Mouse (Mus musculus): ENCODE measurements at regions not wholly inside any gene's neighbourhood (a gene's known extent, or its start where the extent isn't known, plus 50 kb on each side); places are given as distances from the start of the nearest gene placed in this dataset.

DNA sequence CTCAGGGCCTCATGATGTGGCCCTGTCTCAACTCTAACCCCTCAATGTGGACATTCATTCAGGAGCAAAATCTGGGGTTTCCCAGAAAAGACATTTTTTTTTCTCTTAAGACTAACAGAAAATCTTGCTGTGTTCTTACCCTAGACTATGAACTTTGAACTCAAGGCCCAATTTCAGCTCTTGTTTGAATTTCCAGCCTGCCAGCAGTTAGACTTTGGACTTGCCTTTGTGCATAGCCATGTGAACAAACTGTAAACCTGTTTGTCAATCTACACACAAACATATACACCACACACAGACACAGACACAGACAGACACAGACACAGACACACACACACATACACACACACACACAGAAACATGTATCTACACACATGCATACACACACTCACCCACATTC is 227.3 kb downstream of the Foxo1 start:
- Histone ChIP-seq H3K4me1 (ENCODE audit: control insufficient read depth, insufficient read depth, low read length) (no peaks in the 10 kb centered on the region), H3K27me3 (replicated peaks; ENCODE audit: control insufficient read depth, insufficient read depth, low read length) (no peaks in the 10 kb centered on the region), H3K4me2 (ENCODE audit: low read length) (no peak overlapping the region), H3K36me3 (ENCODE audit: control insufficient read depth, insufficient read depth, low read length) (no peaks in the 10 kb centered on the region), H3K4me3 (ENCODE audit: low read depth, low read length) (no peak overlapping the region), H3K9me3 (replicated peaks; ENCODE audit: control insufficient read depth, low read length) (no peaks in the 10 kb centered on the region), H3K9ac (ENCODE audit: low read length) (no peak overlapping the region), H3K27ac (ENCODE audit: low read depth, low read length) (no peak overlapping the region)
- no peak for ATAC-seq
- no peak for DNase-seq (ENCODE audit: low spot score)

DNA sequence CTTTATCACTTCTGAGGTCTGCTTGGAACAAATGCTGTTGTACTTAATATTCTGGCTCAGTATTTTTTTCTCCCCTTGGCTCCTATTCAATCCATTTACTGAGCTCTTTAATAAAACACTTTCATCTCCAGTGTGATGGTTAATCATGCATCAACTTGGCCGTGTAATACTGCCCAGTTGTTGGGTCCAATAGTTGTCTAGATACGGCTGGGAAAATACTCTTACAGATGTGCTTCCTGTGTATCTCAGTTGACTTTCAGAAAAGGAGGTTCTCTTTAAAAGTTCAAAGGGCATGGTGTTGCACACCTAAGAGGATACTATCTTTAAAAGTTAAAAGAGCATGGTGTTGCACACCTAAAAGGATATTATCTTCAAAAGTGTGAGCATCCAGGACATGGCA is 226.8 kb downstream of the Foxo1 start:
- Histone ChIP-seq H3K27me3 (replicated peaks; ENCODE audit: control insufficient read depth, insufficient read depth, low read length) (no peaks in the 10 kb centered on the region), H3K4me2 (ENCODE audit: low read length) (no peak overlapping the region), H3K27ac (ENCODE audit: low read depth, low read length) (no peak overlapping the region), H3K9ac (ENCODE audit: low read length) (no peak overlapping the region), H3K36me3 (ENCODE audit: control insufficient read depth, insufficient read depth, low read length) (no peaks in the 10 kb centered on the region), H3K9me3 (replicated peaks; ENCODE audit: control insufficient read depth, low read length) (no peaks in the 10 kb centered on the region), H3K4me3 (ENCODE audit: low read depth, low read length) (no peak overlapping the region), H3K4me1 (ENCODE audit: control insufficient read depth, insufficient read depth, low read length) (no peaks in the 10 kb centered on the region)
- no peak for ATAC-seq
- no peak for DNase-seq (ENCODE audit: low spot score)
- 52% methylated on average over 2 of the region's 2 CpGs for WGBS

DNA sequence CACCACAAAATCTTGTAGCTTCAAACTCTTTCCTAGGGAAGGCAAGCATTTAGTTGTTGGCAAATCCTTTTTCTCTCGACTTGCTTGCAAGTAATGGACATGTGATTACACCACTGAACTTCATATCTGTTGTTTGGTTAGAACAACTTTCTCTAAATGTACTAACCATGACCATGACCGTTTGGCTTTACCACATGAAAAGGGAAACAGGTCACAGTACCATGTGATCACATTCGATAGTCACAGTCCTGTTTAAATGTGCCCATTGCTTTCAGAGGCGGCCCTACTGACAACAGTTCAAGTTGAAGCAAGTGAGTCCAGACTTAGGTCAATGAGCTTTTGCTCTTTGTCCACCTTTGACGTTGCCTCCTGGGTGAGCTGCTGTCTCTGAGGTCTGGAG is 211.1 kb downstream of the Foxo1 start:
- Histone ChIP-seq H3K36me3 (ENCODE audit: control insufficient read depth, insufficient read depth, low read length) (no peaks in the 10 kb centered on the region), H3K4me2 (ENCODE audit: low read length) (no peak overlapping the region), H3K27ac (ENCODE audit: low read depth, low read length) (no peak overlapping the region), H3K4me1 (ENCODE audit: control insufficient read depth, insufficient read depth, low read length) (peaks cover 2% of the 10 kb centered on the region; the same call in 1 of the 2 replicates), H3K27me3 (replicated peaks; ENCODE audit: control insufficient read depth, insufficient read depth, low read length) (no peaks in the 10 kb centered on the region), H3K4me3 (ENCODE audit: low read depth, low read length) (no peak overlapping the region), H3K9me3 (replicated peaks; ENCODE audit: control insufficient read depth, low read length) (no peaks in the 10 kb centered on the region), H3K9ac (ENCODE audit: low read length) (no peak overlapping the region)
- DNase-seq (ENCODE audit: low spot score) (no peak), ATAC-seq (no peak)
- WGBS = 87% methylated on average over 5 of the region's 5 CpGs

DNA sequence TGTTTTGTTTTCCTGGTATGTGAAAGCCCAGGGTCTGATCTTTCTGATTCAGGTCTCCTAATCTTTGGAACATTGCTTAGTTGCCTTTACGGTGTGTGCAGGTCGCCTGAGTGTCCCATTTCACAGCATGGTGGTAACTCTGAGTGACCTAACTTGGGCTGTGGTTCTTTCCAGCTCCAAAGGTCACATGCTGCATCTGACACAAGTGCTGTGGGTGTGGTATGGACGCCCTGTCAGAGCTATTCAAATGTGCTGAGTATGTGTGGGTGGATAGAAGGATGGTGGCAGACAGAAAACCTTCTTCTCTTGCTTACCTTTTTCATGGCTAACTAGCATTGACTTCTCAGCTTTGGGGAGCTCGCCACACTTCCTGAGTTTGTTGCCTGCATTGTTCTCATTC is 201.8 kb downstream of the Foxo1 start:
- Histone ChIP-seq H3K4me2 (ENCODE audit: low read length) (no peak overlapping the region), H3K9me3 (replicated peaks; ENCODE audit: control insufficient read depth, low read length) (no peaks in the 10 kb centered on the region; the same call in 1 of the 2 replicates), H3K27ac (ENCODE audit: low read depth, low read length) (no peak overlapping the region), H3K4me1 (ENCODE audit: control insufficient read depth, insufficient read depth, low read length) (no peaks in the 10 kb centered on the region), H3K36me3 (ENCODE audit: control insufficient read depth, insufficient read depth, low read length) (no peaks in the 10 kb centered on the region), H3K4me3 (ENCODE audit: low read depth, low read length) (no peak overlapping the region), H3K27me3 (replicated peaks; ENCODE audit: control insufficient read depth, insufficient read depth, low read length) (no peaks in the 10 kb centered on the region), H3K9ac (ENCODE audit: low read length) (no peak overlapping the region)
- DNase-seq (ENCODE audit: low spot score) (no peak), ATAC-seq (no peak)
- 86% methylated on average over 4 of the region's 4 CpGs for WGBS

DNA sequence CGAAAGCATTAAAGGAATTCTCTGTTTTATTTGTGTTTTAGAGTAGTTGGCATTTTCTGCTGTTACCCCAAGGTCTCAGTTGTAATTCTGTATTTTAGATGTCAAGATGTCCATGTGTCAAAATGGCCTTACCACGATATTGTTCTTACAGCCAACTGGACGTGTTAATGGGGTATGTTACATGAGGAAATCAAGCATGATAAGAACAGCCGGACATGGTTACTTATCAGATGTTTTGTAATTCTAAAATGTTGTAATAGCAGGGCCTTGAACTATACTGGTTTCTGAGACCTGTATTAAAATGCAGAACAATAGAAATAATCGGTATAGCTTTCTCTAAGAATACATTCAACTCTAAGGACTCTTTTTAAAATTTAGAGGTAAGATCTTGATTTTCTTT is 201.3 kb downstream of the Foxo1 start:
- Histone ChIP-seq H3K9ac (ENCODE audit: low read length) (no peak overlapping the region), H3K27ac (ENCODE audit: low read depth, low read length) (no peak overlapping the region), H3K27me3 (replicated peaks; ENCODE audit: control insufficient read depth, insufficient read depth, low read length) (no peaks in the 10 kb centered on the region), H3K36me3 (ENCODE audit: control insufficient read depth, insufficient read depth, low read length) (no peaks in the 10 kb centered on the region), H3K4me3 (ENCODE audit: low read depth, low read length) (no peak overlapping the region), H3K4me2 (ENCODE audit: low read length) (no peak overlapping the region), H3K4me1 (ENCODE audit: control insufficient read depth, insufficient read depth, low read length) (no peaks in the 10 kb centered on the region), H3K9me3 (replicated peaks; ENCODE audit: control insufficient read depth, low read length) (no peaks in the 10 kb centered on the region; the same call in 1 of the 2 replicates)
- WGBS = 90% methylated on average over 5 of the region's 5 CpGs
- no peak for ATAC-seq
- DNase-seq (ENCODE audit: low spot score) = no peak

DNA sequence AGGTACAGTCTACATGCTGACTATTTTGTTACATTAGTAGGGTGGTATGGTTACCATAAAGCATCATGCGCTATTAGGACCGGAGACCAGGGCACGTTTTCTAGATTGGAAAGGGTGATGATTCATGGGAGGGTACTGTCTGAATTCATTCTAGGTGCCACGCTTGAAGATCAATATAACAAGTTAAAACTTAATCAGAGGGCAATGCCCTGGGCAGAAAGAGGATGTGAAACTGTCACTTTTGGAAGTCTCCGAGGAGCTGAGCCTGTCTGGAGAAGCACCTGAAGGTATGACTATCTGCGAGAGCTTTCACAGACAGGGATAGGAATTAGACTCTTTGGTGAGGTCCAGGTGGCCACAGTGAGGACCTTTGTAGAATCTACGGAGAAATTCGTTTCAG is 200.2 kb downstream of the Foxo1 start:
- no peaks in the 10 kb centered on the region; the same call in 1 of the 2 replicates for H3K9me3 ChIP-seq (replicated peaks; ENCODE audit: control insufficient read depth, low read length)
- no peaks in the 10 kb centered on the region for H3K27me3 ChIP-seq (replicated peaks; ENCODE audit: control insufficient read depth, insufficient read depth, low read length)
- ATAC-seq = no peak
- no peak overlapping the region for H3K9ac ChIP-seq (ENCODE audit: low read length)
- H3K4me1 ChIP-seq (ENCODE audit: control insufficient read depth, insufficient read depth, low read length) = no peaks in the 10 kb centered on the region
- H3K4me3 ChIP-seq (ENCODE audit: low read depth, low read length) = no peak overlapping the region
- H3K36me3 ChIP-seq (ENCODE audit: control insufficient read depth, insufficient read depth, low read length) = no peaks in the 10 kb centered on the region
- no peak for DNase-seq (ENCODE audit: low spot score)
- no peak overlapping the region for H3K27ac ChIP-seq (ENCODE audit: low read depth, low read length)
- WGBS = 91% methylated on average over 8 of the region's 8 CpGs
- no peak overlapping the region for H3K4me2 ChIP-seq (ENCODE audit: low read length)

DNA sequence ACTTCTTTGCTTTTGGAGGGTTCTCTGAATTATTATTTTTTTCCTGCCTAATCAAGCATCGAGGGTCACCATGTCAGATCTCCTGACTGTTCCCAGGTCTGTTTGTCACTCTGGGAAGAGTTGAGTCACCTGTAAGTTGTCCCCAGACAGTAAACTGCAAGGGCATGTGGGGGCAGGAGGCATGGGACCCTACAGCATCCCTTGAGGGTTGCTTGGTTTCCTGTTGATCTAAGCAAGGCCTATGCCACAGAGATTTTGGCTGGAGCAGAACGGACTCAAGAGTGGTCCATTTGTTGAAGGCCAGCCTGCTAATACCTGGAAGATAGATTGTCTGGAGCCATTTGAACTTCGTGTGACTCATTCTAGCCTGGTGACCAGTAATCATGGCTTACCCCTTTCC is 199.7 kb downstream of the Foxo1 start:
- no peak for ATAC-seq

DNA sequence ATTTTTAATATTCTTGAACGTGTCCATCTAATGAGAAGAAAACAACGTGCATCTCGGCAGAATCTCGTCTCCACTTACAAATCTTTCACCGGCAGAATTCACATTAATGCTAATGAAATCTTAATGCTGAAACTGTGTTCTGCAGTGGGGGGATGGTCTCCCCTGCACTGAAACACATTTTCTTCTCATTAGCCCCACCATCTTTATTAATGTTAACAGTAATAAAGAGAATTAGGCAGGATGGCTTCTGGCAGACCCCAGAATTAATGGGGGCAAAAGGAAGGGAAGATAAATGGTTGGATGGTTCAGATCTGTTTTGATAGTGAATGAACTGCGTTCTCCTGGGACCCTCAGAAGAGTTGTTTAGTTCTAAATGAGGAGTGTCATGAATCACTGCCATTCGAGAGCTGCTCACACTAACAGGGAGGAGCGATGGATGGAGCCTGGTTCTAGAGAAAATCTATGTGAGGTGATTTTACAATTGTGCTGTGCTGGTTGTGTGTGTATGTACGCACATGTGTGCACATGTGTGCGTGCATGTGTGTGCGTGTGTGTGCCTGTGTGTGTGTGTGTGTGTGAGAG is 198.9 kb downstream of the Foxo1 start:
- H3K27ac ChIP-seq (ENCODE audit: low read depth, low read length) = no peak overlapping the region
- H3K36me3 ChIP-seq (ENCODE audit: control insufficient read depth, insufficient read depth, low read length) = no peaks in the 10 kb centered on the region
- no peak overlapping the region for H3K9ac ChIP-seq (ENCODE audit: low read length)
- WGBS = 79% methylated on average over 11 of the region's 11 CpGs
- DNase-seq (ENCODE audit: low spot score) = no peak
- H3K27me3 ChIP-seq (replicated peaks; ENCODE audit: control insufficient read depth, insufficient read depth, low read length) = no peaks in the 10 kb centered on the region
- H3K9me3 ChIP-seq (replicated peaks; ENCODE audit: control insufficient read depth, low read length) = no peaks in the 10 kb centered on the region; the same call in 1 of the 2 replicates
- no peaks in the 10 kb centered on the region for H3K4me1 ChIP-seq (ENCODE audit: control insufficient read depth, insufficient read depth, low read length)
- no peak overlapping the region for H3K4me3 ChIP-seq (ENCODE audit: low read depth, low read length)
- no peak overlapping the region for H3K4me2 ChIP-seq (ENCODE audit: low read length)
- no peak for ATAC-seq

More for the DNA sequence above, 199.7 kb downstream of the Foxo1 start:
- Histone ChIP-seq H3K9me3 (replicated peaks; ENCODE audit: control insufficient read depth, low read length) (no peaks in the 10 kb centered on the region; the same call in 1 of the 2 replicates), H3K9ac (ENCODE audit: low read length) (no peak overlapping the region), H3K27me3 (replicated peaks; ENCODE audit: control insufficient read depth, insufficient read depth, low read length) (no peaks in the 10 kb centered on the region), H3K36me3 (ENCODE audit: control insufficient read depth, insufficient read depth, low read length) (no peaks in the 10 kb centered on the region), H3K4me2 (ENCODE audit: low read length) (no peak overlapping the region), H3K4me1 (ENCODE audit: control insufficient read depth, insufficient read depth, low read length) (no peaks in the 10 kb centered on the region), H3K27ac (ENCODE audit: low read depth, low read length) (no peak overlapping the region), H3K4me3 (ENCODE audit: low read depth, low read length) (no peak overlapping the region)
- 83% methylated on average over 3 of the region's 3 CpGs for WGBS
- no peak for DNase-seq (ENCODE audit: low spot score)

DNA sequence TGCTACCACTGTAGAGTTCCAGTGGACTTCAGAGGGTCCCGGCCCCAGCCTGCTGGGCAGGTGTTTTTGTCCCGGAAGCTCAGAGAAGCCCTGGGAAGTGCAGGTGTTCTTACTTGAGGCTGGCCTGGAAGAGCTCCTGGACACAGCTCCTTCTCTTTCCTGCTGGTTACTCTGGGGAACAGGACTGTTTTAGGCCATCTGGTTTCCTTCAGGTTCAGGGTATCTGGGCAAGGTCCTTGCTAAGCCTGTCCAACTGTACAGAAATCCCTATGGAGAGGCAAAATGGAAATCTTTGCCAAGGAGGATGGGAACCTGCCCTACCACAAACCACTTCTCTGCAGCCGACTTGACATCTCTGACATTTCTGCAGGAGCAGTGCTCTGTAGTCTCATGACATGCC is 198.4 kb downstream of the Foxo1 start:
- no peaks in the 10 kb centered on the region for H3K27me3 ChIP-seq (replicated peaks; ENCODE audit: control insufficient read depth, insufficient read depth, low read length)
- no peaks in the 10 kb centered on the region for H3K4me1 ChIP-seq (ENCODE audit: control insufficient read depth, insufficient read depth, low read length)
- H3K4me2 ChIP-seq (ENCODE audit: low read length) = no peak overlapping the region
- H3K27ac ChIP-seq (ENCODE audit: low read depth, low read length) = no peak overlapping the region
- no peak overlapping the region for H3K4me3 ChIP-seq (ENCODE audit: low read depth, low read length)
- H3K9me3 ChIP-seq (replicated peaks; ENCODE audit: control insufficient read depth, low read length) = no peaks in the 10 kb centered on the region; the same call in 1 of the 2 replicates
- no peak for ATAC-seq
- H3K36me3 ChIP-seq (ENCODE audit: control insufficient read depth, insufficient read depth, low read length) = no peaks in the 10 kb centered on the region
- 91% methylated on average over 3 of the region's 3 CpGs for WGBS
- DNase-seq (ENCODE audit: low spot score) = no peak
- no peak overlapping the region for H3K9ac ChIP-seq (ENCODE audit: low read length)
